Mouse (Mus musculus) bone marrow macrophage, adult 2 months (primary cell): ENCODE measurements around the gene Igf2bp3. TPM values are rescaled to one million over a fixed set of nuclear protein-coding genes. Genes with fewer than 3 reads are reported as not detected.
A peak's percentile ranks its signal among the peaks of the same experiment; 100 is the strongest.

Source experiments
- H3K27ac ChIP-seq: 2 replicates; pipeline ENCODE4 v1.5.1; 2012; ENCODE audit warnings: low read depth, low read length; ENCODE audit not compliant: insufficient read depth
- H3K4me1 ChIP-seq: 2 replicates; pipeline ENCODE4 v1.6.1; 2012; ENCODE audit warnings: low read length; ENCODE audit not compliant: control insufficient read depth, insufficient read depth
- H3K4me3 ChIP-seq: 2 replicates; pipeline ENCODE4 v1.5.1; 2012; ENCODE audit warnings: mild to moderate bottlenecking, low read length, moderate library complexity; ENCODE audit not compliant: insufficient read depth
- CTCF ChIP-seq: IDR thresholded peaks from 2 replicates; pipeline ENCODE4 v1.5.1; 2012; ENCODE audit warnings: low read depth, mild to moderate bottlenecking, low read length, moderate library complexity
- POLR2A ChIP-seq: IDR thresholded peaks from 2 replicates; pipeline ENCODE4 v1.6.1; 2012; ENCODE audit warnings: mild to moderate bottlenecking, low read depth, low read length, borderline replicate concordance
- polyA plus RNA-seq: library from polyadenylated mRNA; stranded (reverse); fragments of >200 nt; gene quantifications from 2 replicates; pipeline ENCODE4 v1.2.4, GENCODE M21; 2012; ENCODE audit not compliant: missing spikeins, insufficient read depth, insufficient read length

The Igf2bp3 gene
- polyA plus RNA-seq, 1 experiment = 0.79 TPM

DNA sequence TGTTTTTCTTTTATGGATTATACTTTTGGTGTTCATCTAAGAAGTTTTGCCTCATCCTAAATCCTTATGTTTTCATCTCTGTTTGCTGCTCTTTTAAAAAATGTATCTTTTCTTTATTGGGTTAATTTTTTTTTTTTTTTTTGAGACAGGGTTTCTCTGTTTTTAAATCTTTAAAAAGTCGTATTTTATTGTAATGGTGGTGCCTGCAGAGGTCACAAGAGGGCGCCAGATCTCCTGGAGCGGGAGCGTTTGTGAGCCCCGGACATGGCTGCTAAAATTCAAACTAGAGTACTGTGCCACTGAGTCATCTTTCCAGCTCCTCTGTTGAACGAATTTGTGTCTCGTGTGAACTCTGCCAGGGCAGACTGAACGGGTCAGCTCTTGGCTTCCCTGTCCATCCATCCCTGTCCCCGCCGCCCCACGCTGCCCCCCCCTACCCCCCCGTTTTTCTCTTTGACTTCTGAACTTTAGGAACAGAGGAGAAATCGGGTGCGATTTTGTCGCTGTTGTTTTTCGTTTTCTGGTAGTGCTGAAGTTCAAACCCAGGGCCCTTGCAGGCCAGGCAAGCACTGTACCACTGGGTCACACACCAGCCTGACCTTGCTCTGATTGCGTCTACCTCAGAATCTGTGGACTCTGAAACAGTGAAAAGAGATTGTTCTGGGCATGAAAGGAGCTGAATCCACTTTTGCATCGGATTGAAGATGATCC lies 175.1 kb downstream of the Igf2bp3 start:
- H3K4me3 ChIP-seq = peak overlapping the region; percentile 64
- H3K27ac ChIP-seq = peak overlapping the region; percentile 73
- peaks cover 10% of the 10 kb centered on the region for H3K4me1 ChIP-seq
- TF ChIP-seq POLR2A (no peak), CTCF (peak; percentile 49; the same call in 1 of the 2 replicates)

DNA sequence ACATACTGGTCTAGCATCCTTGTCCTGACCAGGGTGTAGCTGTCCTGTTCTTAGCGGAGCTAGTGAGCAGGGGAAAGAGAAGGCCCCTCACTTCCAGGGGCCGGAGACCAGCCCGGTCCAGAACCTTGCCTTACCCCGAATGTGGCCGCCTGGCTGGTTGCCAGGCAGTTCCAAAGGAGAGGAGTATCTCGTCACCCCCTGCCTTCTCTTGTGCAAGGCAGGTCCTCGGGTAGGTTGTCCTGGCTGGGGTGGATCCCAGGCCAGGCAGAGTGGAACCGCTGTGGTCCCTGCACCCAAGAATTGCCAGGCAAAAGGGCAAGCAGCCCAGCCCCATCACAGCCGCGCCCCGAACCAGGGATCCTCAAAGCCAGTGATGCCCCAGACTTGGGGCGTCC lies 177.5 kb downstream of the Igf2bp3 start:
- TF ChIP-seq POLR2A (no peak), CTCF (no peak)
- Histone ChIP-seq H3K4me3 (peak overlapping the region; percentile 93), H3K4me1 (peaks cover 33% of the 10 kb centered on the region), H3K27ac (peak overlapping the region; percentile 99)

DNA sequence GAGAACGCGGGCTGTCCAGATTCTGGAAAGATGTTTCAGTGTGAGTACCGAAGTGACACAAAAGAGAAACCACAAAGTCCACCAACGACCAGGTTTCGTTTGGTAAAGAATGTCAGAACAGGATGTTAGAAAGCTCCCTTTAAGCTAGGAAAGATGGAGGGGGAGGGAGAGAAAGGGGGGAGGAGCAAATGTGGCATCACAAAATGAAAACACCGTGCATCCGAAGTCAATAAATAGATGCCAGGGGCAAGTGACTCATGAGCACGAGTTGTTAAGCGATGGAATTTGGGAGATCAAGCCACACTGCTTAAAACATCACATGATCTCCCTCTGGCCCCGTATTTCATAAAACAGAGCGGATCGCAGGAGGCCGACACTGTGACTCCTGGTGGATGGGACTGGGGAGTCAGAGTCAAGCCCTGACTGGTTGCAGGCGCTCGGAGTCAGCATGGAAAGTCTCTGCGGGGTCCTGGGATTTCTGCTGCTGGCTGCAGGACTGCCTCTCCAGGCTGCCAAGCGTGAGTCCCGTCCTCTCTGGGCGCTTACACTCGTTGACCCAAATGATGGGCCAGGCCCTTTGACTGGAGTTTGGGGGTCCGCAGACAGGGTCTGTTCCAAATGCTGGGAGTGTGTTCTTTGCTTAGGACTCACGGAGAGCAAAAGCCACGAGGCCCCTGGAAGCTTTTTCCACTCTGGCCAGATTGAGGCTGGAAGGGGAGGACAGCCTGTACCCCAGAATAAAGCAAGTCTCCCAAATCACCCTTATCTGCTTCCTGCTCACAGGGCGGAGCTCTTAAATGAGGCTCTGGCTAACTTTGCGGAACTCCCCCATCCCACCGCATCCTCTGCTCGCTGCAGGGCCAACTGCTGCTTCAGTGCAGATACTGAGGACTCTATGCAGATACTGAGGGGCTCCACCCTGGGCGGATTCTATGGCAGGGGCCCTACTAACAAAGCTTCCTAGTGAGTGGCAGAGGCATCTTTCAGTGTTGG lies 178.2 kb downstream of the Igf2bp3 start, which contains the start of gene Gpnmb:
TSS of gene Gpnmb (plus strand) at position 272 of the 993 bp plus-strand sequence.
- Histone ChIP-seq H3K4me1 (peaks cover 40% of the 10 kb centered on the region), H3K4me3 (peak within 1 kb of the TSS; percentile 93), H3K27ac (peak within 1 kb of the TSS; percentile 99)
- TF ChIP-seq POLR2A = peak; percentile 92
- no peak for TF ChIP-seq CTCF

Other genes starting within 250 kb of the Igf2bp3 start
- not detected in 2 replicates for gene Doxl2, start 240.0 kb downstream of the Igf2bp3 start, polyA plus RNA-seq
- gene Svs1, start 228.1 kb downstream of the Igf2bp3 start, polyA plus RNA-seq = not detected in 2 replicates
- gene Gpnmb, start 178.4 kb downstream of the Igf2bp3 start, polyA plus RNA-seq = 3,378 and 3,910 TPM in 2 replicates
- 27.5 and 33.2 TPM in 2 replicates for gene Malsu1, start 141.2 kb downstream of the Igf2bp3 start, polyA plus RNA-seq
- gene Tra2a, start 49.1 kb upstream of the Igf2bp3 start, polyA plus RNA-seq = 94.2 and 103 TPM in 2 replicates
- 6.4 and 7.0 TPM in 2 replicates for gene Ccdc126, start 104.3 kb upstream of the Igf2bp3 start, polyA plus RNA-seq
- 2.8 and 4.0 TPM in 2 replicates for gene Fam221a, start 152.8 kb upstream of the Igf2bp3 start, polyA plus RNA-seq
- not detected in 2 replicates for gene Stk31, start 180.6 kb upstream of the Igf2bp3 start, polyA plus RNA-seq